Mouse (Mus musculus): Measurements from ENCODE around the gene Cdc42bpb. TPM values are rescaled to one million over a fixed set of nuclear protein-coding genes. Genes with fewer than 3 reads are reported as not detected.

The Cdc42bpb gene
- polyA plus RNA-seq, 1 experiment from 2014 or later, result 39.8 TPM

- Histone ChIP-seq H3K4me3 (replicated peaks) (no peak overlapping the region), H3K9ac (replicated peaks) (no peak overlapping the region), H3K27ac (no peak overlapping the region), H3K4me2 (replicated peaks) (no peak overlapping the region), H3K36me3 (no peaks in the 10 kb centered on the region), H3K9me3 (no peaks in the 10 kb centered on the region), H3K27me3 (peaks cover 86% of the 10 kb centered on the region), H3K4me1 (replicated peaks) (peaks cover 23% of the 10 kb centered on the region)
- WGBS, result 17% methylated on average over 12 of the region's 12 CpGs
- no peak for ATAC-seq
Observed at GRCm38 (mm10) chr12:111272420-111272819, 105.1 kb downstream of the Cdc42bpb start.

- no peak overlapping the region for H3K4me2 ChIP-seq (replicated peaks)
- no peak overlapping the region for H3K9ac ChIP-seq (replicated peaks)
- H3K4me1 ChIP-seq (replicated peaks), result peaks cover 23% of the 10 kb centered on the region
- no peak overlapping the region for H3K4me3 ChIP-seq (replicated peaks)
- WGBS, result 19% methylated on average over 8 of the region's 8 CpGs
- no peak for ATAC-seq
- 0 out of 2 replicates have a peak, but pooled peaks cover 4% of the 10 kb centered on the region for H3K36me3 ChIP-seq
- H3K27me3 ChIP-seq, result peaks cover 81% of the 10 kb centered on the region
- no peaks in the 10 kb centered on the region for H3K9me3 ChIP-seq
- H3K27ac ChIP-seq, result no peak overlapping the region
Observed at GRCm38 (mm10) chr12:111271966-111272365, 105.6 kb downstream of the Cdc42bpb start.

- Histone ChIP-seq H3K4me3 (replicated peaks) (no peak overlapping the region), H3K9ac (replicated peaks) (no peak overlapping the region), H3K9me3 (no peaks in the 10 kb centered on the region), H3K27me3 (peaks cover 75% of the 10 kb centered on the region), H3K36me3 (0 out of 2 replicates have a peak, but pooled peaks cover 4% of the 10 kb centered on the region), H3K4me1 (replicated peaks) (peaks cover 24% of the 10 kb centered on the region), H3K27ac (no peak overlapping the region), H3K4me2 (replicated peaks) (no peak overlapping the region)
- no peak for ATAC-seq
- WGBS, result 8% methylated on average over 28 of the region's 28 CpGs
Observed at GRCm38 (mm10) chr12:111271406-111271805, 106.1 kb downstream of the Cdc42bpb start.

- no peak within 1 kb of the TSS for H3K27ac ChIP-seq
- no peak within 1 kb of the TSS for H3K4me3 ChIP-seq (replicated peaks)
- ATAC-seq, result no peak
- no peaks in the 10 kb centered on the region for H3K9me3 ChIP-seq
- no peak within 1 kb of the TSS for H3K4me2 ChIP-seq (replicated peaks)
- no peak within 1 kb of the TSS for H3K9ac ChIP-seq (replicated peaks)
- peaks cover 27% of the 10 kb centered on the region for H3K4me1 ChIP-seq (replicated peaks)
- 44% methylated on average over 25 of the region's 25 CpGs for WGBS
- peaks cover 69% of the 10 kb centered on the region for H3K27me3 ChIP-seq
- H3K36me3 ChIP-seq, result 0 out of 2 replicates have a peak, but pooled peaks cover 6% of the 10 kb centered on the region
Observed at GRCm38 (mm10) chr12:111270629-111271277, 106.8 kb downstream of the Cdc42bpb start, which contains the start of gene Amn. Gene Amn (plus strand): TSS chr12:111271095.

GRCm38 (mm10) chr12:111267673-111268325, 109.7 kb downstream of the Cdc42bpb start:
- Histone ChIP-seq H3K4me1 (replicated peaks) (peaks cover 5% of the 10 kb centered on the region), H3K27ac (no peak overlapping the region), H3K4me2 (replicated peaks) (no peak overlapping the region), H3K9ac (replicated peaks) (no peak overlapping the region), H3K4me3 (replicated peaks) (no peak overlapping the region), H3K36me3 (peaks cover 26% of the 10 kb centered on the region), H3K9me3 (no peaks in the 10 kb centered on the region), H3K27me3 (peaks cover 39% of the 10 kb centered on the region)
- WGBS, result 73% methylated on average over 4 of the region's 4 CpGs
- ATAC-seq, result no peak

GRCm38 (mm10) chr12:111266592-111266991, 110.9 kb downstream of the Cdc42bpb start:
- H3K4me2 ChIP-seq (replicated peaks), result no peak overlapping the region
- 71% methylated on average over 12 of the region's 12 CpGs for WGBS
- peaks cover 5% of the 10 kb centered on the region for H3K4me1 ChIP-seq (replicated peaks)
- peaks cover 27% of the 10 kb centered on the region for H3K27me3 ChIP-seq
- H3K9me3 ChIP-seq, result no peaks in the 10 kb centered on the region
- no peak for ATAC-seq
- no peak overlapping the region for H3K27ac ChIP-seq
- no peak overlapping the region for H3K4me3 ChIP-seq (replicated peaks)
- H3K36me3 ChIP-seq, result peaks cover 33% of the 10 kb centered on the region
- H3K9ac ChIP-seq (replicated peaks), result no peak overlapping the region

- H3K9ac ChIP-seq (replicated peaks), result no peak overlapping the region
- peaks cover 13% of the 10 kb centered on the region for H3K27me3 ChIP-seq
- H3K9me3 ChIP-seq, result no peaks in the 10 kb centered on the region
- no peak overlapping the region for H3K27ac ChIP-seq
- H3K4me2 ChIP-seq (replicated peaks), result no peak overlapping the region
- H3K4me3 ChIP-seq (replicated peaks), result no peak overlapping the region
- H3K4me1 ChIP-seq (replicated peaks), result peaks cover 5% of the 10 kb centered on the region
- peaks cover 47% of the 10 kb centered on the region for H3K36me3 ChIP-seq
- WGBS, result 58% methylated on average over 5 of the region's 5 CpGs
- ATAC-seq, result no peak
Observed at GRCm38 (mm10) chr12:111265212-111265611, 112.3 kb downstream of the Cdc42bpb start.

- Histone ChIP-seq H3K27ac (no peak overlapping the region), H3K4me1 (replicated peaks) (peaks cover 5% of the 10 kb centered on the region), H3K27me3 (no peaks in the 10 kb centered on the region), H3K36me3 (peaks cover 60% of the 10 kb centered on the region), H3K4me2 (replicated peaks) (no peak overlapping the region), H3K9me3 (no peaks in the 10 kb centered on the region), H3K9ac (replicated peaks) (no peak overlapping the region), H3K4me3 (replicated peaks) (no peak overlapping the region)
- ATAC-seq, result no peak
- 96% methylated on average over 16 of the region's 16 CpGs for whole genome bisulfite sequencing
Observed at GRCm38 (mm10) chr12:111263650-111264049, 113.9 kb downstream of the Cdc42bpb start.

GRCm38 (mm10) chr12:111251227-111251626, 126.3 kb downstream of the Cdc42bpb start:
- Histone ChIP-seq H3K27ac (no peak overlapping the region), H3K4me3 (replicated peaks) (no peak overlapping the region), H3K9me3 (no peaks in the 10 kb centered on the region), H3K4me1 (replicated peaks) (no peaks in the 10 kb centered on the region), H3K27me3 (no peaks in the 10 kb centered on the region), H3K36me3 (peaks cover 50% of the 10 kb centered on the region), H3K4me2 (replicated peaks) (no peak overlapping the region), H3K9ac (replicated peaks) (no peak overlapping the region)
- no peak for ATAC-seq
- 72% methylated on average over 9 of the region's 9 CpGs for WGBS

- ATAC-seq, result no peak
- Histone ChIP-seq H3K9me3 (no peaks in the 10 kb centered on the region), H3K36me3 (peaks cover 50% of the 10 kb centered on the region)
Observed at GRCm38 (mm10) chr12:111250116-111250515, 127.4 kb downstream of the Cdc42bpb start.

GRCm38 (mm10) chr12:111249095-111249494, 128.4 kb downstream of the Cdc42bpb start:
- Histone ChIP-seq H3K27me3 (no peaks in the 10 kb centered on the region), H3K4me2 (replicated peaks) (no peak overlapping the region), H3K36me3 (peaks cover 57% of the 10 kb centered on the region), H3K27ac (no peak overlapping the region), H3K9me3 (no peaks in the 10 kb centered on the region), H3K9ac (replicated peaks) (no peak overlapping the region), H3K4me1 (replicated peaks) (no peaks in the 10 kb centered on the region), H3K4me3 (replicated peaks) (no peak overlapping the region)
- no peak for ATAC-seq
- WGBS, result 62% methylated on average over 3 of the region's 3 CpGs

More at GRCm38 (mm10) chr12:111250116-111250515, 127.4 kb downstream of the Cdc42bpb start:
- H3K4me1 ChIP-seq (replicated peaks), result no peaks in the 10 kb centered on the region
- no peak overlapping the region for H3K9ac ChIP-seq (replicated peaks)
- 79% methylated on average over 8 of the region's 8 CpGs for WGBS
- no peaks in the 10 kb centered on the region for H3K27me3 ChIP-seq
- H3K4me3 ChIP-seq (replicated peaks), result no peak overlapping the region
- H3K4me2 ChIP-seq (replicated peaks), result no peak overlapping the region
- H3K27ac ChIP-seq, result no peak overlapping the region

- 90% methylated on average over 9 of the region's 9 CpGs for WGBS
- Histone ChIP-seq H3K36me3 (peaks cover 65% of the 10 kb centered on the region), H3K4me3 (replicated peaks) (no peak overlapping the region), H3K27me3 (no peaks in the 10 kb centered on the region), H3K9me3 (no peaks in the 10 kb centered on the region), H3K4me2 (replicated peaks) (no peak overlapping the region), H3K27ac (no peak overlapping the region), H3K4me1 (replicated peaks) (no peaks in the 10 kb centered on the region), H3K9ac (replicated peaks) (no peak overlapping the region)
- no peak for ATAC-seq
Observed at GRCm38 (mm10) chr12:111246808-111247464, 130.6 kb downstream of the Cdc42bpb start.
